Mouse (Mus musculus) ES-Bruce4 (cell line): Measurements from ENCODE around the gene Trim14. TPM values are rescaled to one million over a fixed set of nuclear protein-coding genes. Genes with fewer than 3 reads are reported as not detected.
"Not testable (repeated sequence)": the region's sequence is repeated elsewhere in the genome, so short reads cannot be mapped to it uniquely, and the experiment has no call there.

Experiments used
- H3K27ac ChIP-seq: 2 replicates; pipeline ENCODE4 v1.5.1; 2012; ENCODE audit warnings: low read length, inconsistent platforms; ENCODE audit not compliant: insufficient read depth
- H3K27me3 ChIP-seq: 2 replicates; pipeline ENCODE4 v1.6.1; 2012; ENCODE audit warnings: mild to moderate bottlenecking, low read length, inconsistent platforms; ENCODE audit not compliant: control insufficient read depth, poor library complexity, insufficient read depth, severe bottlenecking
- H3K36me3 ChIP-seq: 2 replicates; pipeline ENCODE4 v1.6.1; 2012; ENCODE audit warnings: inconsistent platforms, mild to moderate bottlenecking, low read length, moderate library complexity; ENCODE audit not compliant: control insufficient read depth, poor library complexity, insufficient read depth, severe bottlenecking
- H3K4me1 ChIP-seq: one replicate; pipeline ENCODE4 v1.8.1; 2011; ENCODE audit warnings: low read length; ENCODE audit not compliant: control insufficient read depth, insufficient read depth
- H3K4me3 ChIP-seq: 2 replicates; pipeline ENCODE4 v1.5.1; 2011; ENCODE audit warnings: low read depth, mild to moderate bottlenecking, low read length
- H3K9ac ChIP-seq: 2 replicates; pipeline ENCODE4 v1.6.1; 2012; ENCODE audit warnings: low read depth, mild to moderate bottlenecking, inconsistent platforms; ENCODE audit not compliant: poor library complexity, severe bottlenecking
- H3K9me3 ChIP-seq: replicated peaks from 2 replicates; pipeline ENCODE4 v1.6.1; 2012; ENCODE audit warnings: mild to moderate bottlenecking, low read length, inconsistent platforms; ENCODE audit not compliant: control insufficient read depth, poor library complexity, insufficient read depth, severe bottlenecking
- CTCF ChIP-seq: IDR thresholded peaks from one replicate; pipeline ENCODE4 v1.8.1; 2011; ENCODE audit warnings: low read depth, low read length
- EP300 ChIP-seq: IDR thresholded peaks from 2 replicates; pipeline ENCODE4 v1.6.1; 2011; ENCODE audit warnings: low read depth, low read length; ENCODE audit not compliant: insufficient read depth
- POLR2A ChIP-seq: IDR thresholded peaks from one replicate; pipeline ENCODE4 v1.8.1; 2011; ENCODE audit warnings: low read length; ENCODE audit not compliant: insufficient read depth
- polyA plus RNA-seq: library from polyadenylated mRNA; stranded (reverse); fragments of >200 nt; gene quantifications from 2 replicates; pipeline ENCODE4 v1.2.4, GENCODE M21; 2011; ENCODE audit warnings: low read depth; ENCODE audit not compliant: missing spikeins, insufficient read depth, insufficient read length

Trim14 gene
- polyA plus RNA-seq = 3.5 and 5.7 TPM in 2 replicates

GRCm38 (mm10) chr4:46535840-46536361 is at the start of gene Trim14:
Gene Trim14 (minus strand): TSS chr4:46536141.
- peaks cover 2% of the 10 kb centered on the region for H3K4me1 ChIP-seq
- 0 out of 2 replicates have a peak within 1 kb of the TSS, but pooled peaks have one; percentile 14 for H3K9ac ChIP-seq
- H3K9me3 ChIP-seq = no peaks in the 10 kb centered on the region
- TF ChIP-seq POLR2A (no peak), CTCF (peak; percentile 43)
- H3K4me3 ChIP-seq = peak within 1 kb of the TSS; percentile 65
- H3K27ac ChIP-seq = no peak within 1 kb of the TSS
- H3K27me3 ChIP-seq = no peaks in the 10 kb centered on the region
- H3K36me3 ChIP-seq = no peaks in the 10 kb centered on the region

GRCm38 (mm10) chr4:46585041-46585810 is 49.3 kb upstream of the Trim14 start:
- Histone ChIP-seq H3K27ac (no peak overlapping the region), H3K9me3 (no peaks in the 10 kb centered on the region), H3K27me3 (no peaks in the 10 kb centered on the region), H3K4me3 (no peak overlapping the region), H3K36me3 (no peaks in the 10 kb centered on the region), H3K9ac (no peak overlapping the region), H3K4me1 (no peaks in the 10 kb centered on the region)
- TF ChIP-seq CTCF (no peak), POLR2A (no peak), EP300 (no peak)

- not testable (repeated sequence) for H3K27ac ChIP-seq, H3K36me3 ChIP-seq, H3K9ac ChIP-seq, H3K9me3 ChIP-seq, H3K4me3 ChIP-seq, H3K4me1 ChIP-seq, H3K27me3 ChIP-seq
These were observed 48.6 kb upstream of the Trim14 start for GRCm38 (mm10) chr4:46584536-46584935.

- H3K27me3 ChIP-seq, H3K4me3 ChIP-seq, H3K27ac ChIP-seq, H3K36me3 ChIP-seq, H3K9ac ChIP-seq, H3K4me1 ChIP-seq, H3K9me3 ChIP-seq: not testable (repeated sequence)
These were observed 48.1 kb upstream of the Trim14 start for GRCm38 (mm10) chr4:46584084-46584483.

GRCm38 (mm10) chr4:46582024-46582423 is 46.1 kb upstream of the Trim14 start:
- not testable (repeated sequence) for H3K4me1 ChIP-seq, H3K9ac ChIP-seq, H3K27ac ChIP-seq, H3K27me3 ChIP-seq, H3K9me3 ChIP-seq, H3K4me3 ChIP-seq, H3K36me3 ChIP-seq

GRCm38 (mm10) chr4:46581577-46581976 is 45.6 kb upstream of the Trim14 start:
- H3K9me3 ChIP-seq, H3K4me3 ChIP-seq, H3K9ac ChIP-seq, H3K27ac ChIP-seq, H3K4me1 ChIP-seq, H3K27me3 ChIP-seq, H3K36me3 ChIP-seq: not testable (repeated sequence)

GRCm38 (mm10) chr4:46580799-46581243 is 44.9 kb upstream of the Trim14 start:
- H3K9ac ChIP-seq, H3K27me3 ChIP-seq, H3K27ac ChIP-seq, H3K36me3 ChIP-seq, H3K9me3 ChIP-seq, H3K4me1 ChIP-seq, H3K4me3 ChIP-seq: not testable (repeated sequence)

- H3K36me3 ChIP-seq, H3K4me1 ChIP-seq, H3K9ac ChIP-seq, H3K9me3 ChIP-seq, H3K4me3 ChIP-seq, H3K27ac ChIP-seq, H3K27me3 ChIP-seq: not testable (repeated sequence)
These were observed 42.9 kb upstream of the Trim14 start for GRCm38 (mm10) chr4:46578796-46579346.
